Mouse (Mus musculus) myocyte (in vitro differentiated cells): ENCODE results near the gene Brf1. TPM values are rescaled to one million over a fixed set of nuclear protein-coding genes. Genes with fewer than 3 reads are reported as not detected.

Experiments
- H3K27me3 ChIP-seq: one replicate; pipeline ENCODE4 v1.6.1; 2011; ENCODE audit not compliant: control insufficient read depth, insufficient read depth, insufficient read length
- H3K36me3 ChIP-seq: one replicate; pipeline ENCODE4 v1.6.1; 2011; ENCODE audit not compliant: control insufficient read depth, insufficient read depth
- H3K4me2 ChIP-seq: one replicate; pipeline ENCODE4 v1.6.1; 2011; ENCODE audit warnings: low read depth, control low read depth
- H3K4me3 ChIP-seq: one replicate; pipeline ENCODE4 v1.5.1; 2011; ENCODE audit warnings: mild to moderate bottlenecking, control low read depth, moderate library complexity
- H3K79me2 ChIP-seq: one replicate; pipeline ENCODE4 v1.6.1; 2011; ENCODE audit not compliant: control insufficient read depth, insufficient read depth
- H3ac ChIP-seq: one replicate; pipeline ENCODE4 v1.6.1; 2011; ENCODE audit not compliant: control insufficient read depth, insufficient read length
- CEBPB ChIP-seq: IDR thresholded peaks from 2 replicates; pipeline ENCODE4 v1.6.1; 2011; ENCODE audit warnings: mild to moderate bottlenecking, moderate library complexity; ENCODE audit not compliant: poor library complexity, insufficient read depth, severe bottlenecking
- E2F4 ChIP-seq: IDR thresholded peaks from one replicate; pipeline ENCODE4 v1.6.1; 2011; ENCODE audit warnings: mild to moderate bottlenecking, control low read depth, moderate library complexity; ENCODE audit not compliant: insufficient read depth
- MAX ChIP-seq: IDR thresholded peaks from one replicate; pipeline ENCODE4 v1.6.1; 2011; ENCODE audit warnings: low read depth, mild to moderate bottlenecking, control low read depth
- MYOD1 ChIP-seq, 3 experiments: IDR thresholded peaks; one replicate each; pipeline ENCODE4 v1.6.1; 2011; ENCODE audit warnings: control low read depth in 2 of 3, low read depth in 2 of 3, mild to moderate bottlenecking in 2 of 3, moderate library complexity in 1 of 3; ENCODE audit not compliant: insufficient read length in 2 of 3, control insufficient read depth in 1 of 3
- MYOG ChIP-seq, 3 experiments: IDR thresholded peaks; one replicate each; pipeline ENCODE4 v1.6.1; 2011; ENCODE audit warnings: control low read depth in 2 of 3, low read depth in 2 of 3, mild to moderate bottlenecking in 2 of 3; ENCODE audit not compliant: insufficient read length in 2 of 3, control insufficient read depth in 1 of 3, insufficient read depth in 1 of 3
- POLR2A ChIP-seq: IDR thresholded peaks from one replicate; pipeline ENCODE4 v1.6.1; 2011; ENCODE audit warnings: low read depth, mild to moderate bottlenecking, control low read depth, moderate library complexity; ENCODE audit not compliant: insufficient read length
- POLR2AphosphoS2 ChIP-seq: IDR thresholded peaks from one replicate; pipeline ENCODE4 v1.6.1; 2011; ENCODE audit warnings: low read depth, control low read depth; ENCODE audit not compliant: insufficient read length
- REST ChIP-seq: IDR thresholded peaks from one replicate; pipeline ENCODE4 v1.6.1; 2011; ENCODE audit warnings: mild to moderate bottlenecking, control low read depth, moderate library complexity; ENCODE audit not compliant: insufficient read depth, insufficient read length
- SRF ChIP-seq: IDR thresholded peaks from one replicate; pipeline ENCODE4 v1.6.1; 2011; ENCODE audit warnings: low read depth; ENCODE audit not compliant: control insufficient read depth, insufficient read length
- TCF12 ChIP-seq: IDR thresholded peaks from one replicate; pipeline ENCODE4 v1.6.1; 2011; ENCODE audit warnings: mild to moderate bottlenecking, control low read depth; ENCODE audit not compliant: poor library complexity, insufficient read depth, severe bottlenecking
- TCF3 ChIP-seq: IDR thresholded peaks from one replicate; pipeline ENCODE4 v1.6.1; 2011; ENCODE audit warnings: low read depth, control low read depth; ENCODE audit not compliant: insufficient read length
- USF1 ChIP-seq: IDR thresholded peaks from one replicate; pipeline ENCODE4 v1.6.1; 2011; ENCODE audit warnings: low read depth, mild to moderate bottlenecking, control low read depth, moderate library complexity
- polyA plus RNA-seq: library from polyadenylated mRNA; unstranded; fragments of >200 nt; fragmentation: generic; extraction: Trizol; gene quantifications from one replicate; pipeline ENCODE4 v1.2.1, GENCODE M21; 2012; ENCODE audit warnings: missing spikeins

The Brf1 gene
- polyA plus RNA-seq, 1 experiment = 27.9 TPM

DNA sequence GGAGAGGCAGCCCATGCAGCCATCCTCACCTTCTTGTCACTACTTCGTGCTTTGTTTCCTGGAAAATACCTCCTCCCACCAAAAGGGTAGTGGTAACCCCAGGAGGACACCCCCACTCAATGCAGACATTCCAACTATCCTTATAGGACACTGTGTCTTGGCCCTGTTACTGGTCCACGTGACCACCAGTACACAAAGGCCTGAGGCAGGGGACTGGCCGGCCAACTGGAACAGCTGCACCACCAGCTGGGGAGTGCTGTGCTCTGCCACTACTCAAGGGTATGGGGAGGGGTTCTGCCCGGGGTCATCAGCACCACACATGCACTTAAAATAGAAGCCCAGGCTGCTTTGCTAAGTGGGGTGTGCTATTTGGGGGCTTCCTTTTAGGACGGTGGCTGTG lies 27.6 kb upstream of the Brf1 start:
- H3ac ChIP-seq = no peak overlapping the region
- H3K27me3 ChIP-seq = no peaks in the 10 kb centered on the region
- H3K4me2 ChIP-seq = peak overlapping the region; percentile 62
- peak in 2 of 3 experiments; percentile 96 to 98 for TF ChIP-seq MYOD1 (IDR thresholded peaks at IDR 0.05; ENCODE audit: control insufficient read depth in 1 of 3, insufficient read length in 2 of 3, low read depth in 2 of 3)
- TF ChIP-seq TCF12 = peak; percentile 92
- peak; percentile 75 to 99 (median 98) for TF ChIP-seq MYOG (IDR thresholded peaks at IDR 0.05; ENCODE audit: control insufficient read depth in 1 of 3, insufficient read depth in 1 of 3, insufficient read length in 2 of 3, low read depth in 2 of 3)
- no peak for TF ChIP-seq REST
- peak; percentile 97 for TF ChIP-seq TCF3
- TF ChIP-seq CEBPB = no peak
- peak; percentile 73 for TF ChIP-seq USF1
- peaks cover 14% of the 10 kb centered on the region for H3K36me3 ChIP-seq
- peaks cover 88% of the 10 kb centered on the region for H3K79me2 ChIP-seq
- no peak overlapping the region for H3K4me3 ChIP-seq

DNA sequence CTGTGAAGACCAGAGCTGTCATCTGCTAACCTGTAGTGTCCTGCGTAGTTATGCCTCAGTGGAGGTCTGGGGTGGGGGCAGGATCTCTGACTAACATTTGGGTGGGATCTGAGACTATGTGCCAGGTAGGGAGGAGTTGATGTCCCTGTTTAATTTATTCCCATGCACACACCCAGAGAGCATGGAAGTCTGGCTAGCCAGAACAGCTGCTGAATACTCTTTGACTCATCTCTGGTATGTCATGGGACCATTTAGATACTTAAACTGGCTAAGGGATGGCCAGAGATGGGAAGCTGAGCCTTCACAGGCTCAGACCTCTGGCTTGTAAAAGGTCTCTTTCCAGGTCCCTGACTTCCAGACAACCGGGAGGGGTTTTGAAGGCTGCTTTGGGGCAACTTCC lies 27.0 kb upstream of the Brf1 start:
- TF ChIP-seq MYOD1 (IDR thresholded peaks at IDR 0.05; ENCODE audit: control insufficient read depth in 1 of 3, insufficient read length in 2 of 3, low read depth in 2 of 3) (peak; percentile 78 to 83 (median 80)), REST (no peak), USF1 (peak; percentile 30), TCF12 (peak; percentile 69), MYOG (IDR thresholded peaks at IDR 0.05; ENCODE audit: control insufficient read depth in 1 of 3, insufficient read depth in 1 of 3, insufficient read length in 2 of 3, low read depth in 2 of 3) (peak in 2 of 3 experiments; percentile 40 to 92)

DNA sequence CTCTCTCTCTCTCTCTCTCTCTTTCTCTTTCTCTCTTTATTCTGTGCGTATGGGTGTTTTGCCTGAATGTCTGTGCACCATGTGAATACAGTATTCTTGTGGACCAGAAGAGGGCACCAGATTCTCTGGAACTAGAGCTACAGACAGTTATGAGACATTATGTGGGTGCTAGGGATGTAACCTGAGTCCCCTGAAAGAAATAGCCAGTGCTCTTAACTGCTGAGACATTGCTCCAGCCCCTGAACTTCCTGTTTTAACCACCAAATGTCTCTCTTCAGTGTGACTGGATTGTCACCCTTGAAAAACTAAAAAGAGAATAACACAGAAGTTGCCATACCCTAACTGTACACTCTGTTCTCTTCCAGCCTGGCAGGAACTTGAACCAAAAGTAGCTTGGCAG lies 26.1 kb upstream of the Brf1 start:
- Histone ChIP-seq H3K4me3 (no peak overlapping the region), H3K36me3 (peaks cover 14% of the 10 kb centered on the region), H3K79me2 (peaks cover 79% of the 10 kb centered on the region), H3ac (no peak overlapping the region), H3K27me3 (no peaks in the 10 kb centered on the region), H3K4me2 (peak overlapping the region; percentile 5)
- no peak for TF ChIP-seq TCF12
- no peak for TF ChIP-seq MYOD1 (IDR thresholded peaks at IDR 0.05; ENCODE audit: control insufficient read depth in 1 of 3, insufficient read length in 2 of 3, low read depth in 2 of 3)
- TF ChIP-seq SRF = no peak
- no peak for TF ChIP-seq POLR2A
- no peak for TF ChIP-seq MAX
- no peak for TF ChIP-seq REST
- no peak for TF ChIP-seq CEBPB

More for the DNA sequence above, 27.0 kb upstream of the Brf1 start:
- no peak overlapping the region for H3ac ChIP-seq
- H3K36me3 ChIP-seq = peaks cover 14% of the 10 kb centered on the region
- H3K4me3 ChIP-seq = no peak overlapping the region
- H3K79me2 ChIP-seq = peaks cover 83% of the 10 kb centered on the region
- peak overlapping the region; percentile 62 for H3K4me2 ChIP-seq
- H3K27me3 ChIP-seq = no peaks in the 10 kb centered on the region

DNA sequence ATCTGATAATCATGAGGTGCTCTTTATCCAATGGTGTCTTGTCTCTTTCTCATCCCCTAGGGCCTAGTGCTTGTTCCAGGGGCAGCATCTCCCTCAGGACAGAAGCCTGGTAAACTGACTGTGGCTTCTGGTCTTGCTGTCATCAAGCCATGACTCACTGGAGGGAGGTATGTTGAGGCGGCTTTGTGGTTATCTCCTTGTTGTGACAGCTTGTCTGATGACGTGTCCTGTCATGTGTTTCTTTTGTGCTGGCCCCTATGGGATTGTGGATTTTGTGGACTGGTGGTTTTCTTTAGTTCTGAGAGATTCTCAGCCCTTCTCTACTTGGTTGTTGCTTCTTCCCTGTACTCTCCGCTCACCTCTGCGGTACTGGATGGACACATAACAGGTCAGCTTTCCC lies 22.6 kb upstream of the Brf1 start:
- TF ChIP-seq MAX (peak; percentile 67), MYOD1 (IDR thresholded peaks at IDR 0.05; ENCODE audit: control insufficient read depth in 1 of 3, insufficient read length in 2 of 3, low read depth in 2 of 3) (peak in 2 of 3 experiments; percentile 56 to 78), TCF3 (peak; percentile 79), SRF (no peak), USF1 (peak; percentile 74), MYOG (IDR thresholded peaks at IDR 0.05; ENCODE audit: control insufficient read depth in 1 of 3, insufficient read depth in 1 of 3, insufficient read length in 2 of 3, low read depth in 2 of 3) (peak in 1 of 3 experiments; percentile 64), E2F4 (no peak), POLR2AphosphoS2 (peak; percentile 1), CEBPB (peak; percentile 38; the same call in 1 of the 2 replicates), POLR2A (no peak), REST (no peak), TCF12 (peak; percentile 78)
- Histone ChIP-seq H3K4me3 (peak overlapping the region; percentile 1), H3K36me3 (peaks cover 9% of the 10 kb centered on the region), H3ac (no peak overlapping the region), H3K27me3 (no peaks in the 10 kb centered on the region), H3K79me2 (peaks cover 78% of the 10 kb centered on the region), H3K4me2 (peak overlapping the region; percentile 91)

DNA sequence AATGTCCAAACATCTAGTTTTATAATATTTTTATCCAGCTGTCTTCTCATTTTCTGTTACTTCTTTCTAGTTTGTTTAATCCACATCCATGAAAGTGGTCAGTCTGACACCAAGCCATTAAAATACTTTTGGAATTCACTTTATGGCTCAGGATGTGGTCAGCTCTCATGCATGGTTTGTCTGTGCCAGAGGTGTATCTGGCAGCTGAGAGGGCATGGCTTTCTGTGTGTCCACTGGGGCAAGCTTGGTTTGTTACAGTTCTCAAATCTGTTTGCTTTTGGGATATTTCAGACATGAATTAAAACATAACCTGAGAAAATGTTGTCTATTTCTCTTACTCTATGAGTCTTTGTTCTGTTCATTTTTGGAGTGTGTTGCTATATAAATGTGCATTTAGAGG lies 21.0 kb upstream of the Brf1 start:
- Histone ChIP-seq H3K79me2 (peaks cover 86% of the 10 kb centered on the region), H3K27me3 (no peaks in the 10 kb centered on the region), H3ac (no peak overlapping the region), H3K36me3 (peaks cover 9% of the 10 kb centered on the region), H3K4me2 (peak overlapping the region; percentile 60), H3K4me3 (no peak overlapping the region)
- TF ChIP-seq SRF (no peak), TCF3 (no peak), CEBPB (no peak), TCF12 (peak; percentile 60), MYOG (IDR thresholded peaks at IDR 0.05; ENCODE audit: control insufficient read depth in 1 of 3, insufficient read depth in 1 of 3, insufficient read length in 2 of 3, low read depth in 2 of 3) (peak in 1 of 3 experiments; percentile 42), POLR2A (no peak), MYOD1 (IDR thresholded peaks at IDR 0.05; ENCODE audit: control insufficient read depth in 1 of 3, insufficient read length in 2 of 3, low read depth in 2 of 3) (peak in 2 of 3 experiments; percentile 30 to 67)
